Mouse (Mus musculus) cerebellum, adult 2 months (tissue): ENCODE measurements around the gene Pbrm1. TPM values are rescaled to one million over a fixed set of nuclear protein-coding genes. Genes with fewer than 3 reads are reported as not detected.

Experiments
- DNase-seq, 2 experiments: peaks; one replicate each; pipeline ENCODE4 v3.0.0; 2021
- H3K27ac ChIP-seq: fragments of 200-500 bp; 2 replicates; pipeline ENCODE4 v1.5.1; 2012; ENCODE audit warnings: low read length, control low read depth, inconsistent platforms; ENCODE audit not compliant: insufficient read depth
- H3K27me3 ChIP-seq: fragments of 200-500 bp; 2 replicates; pipeline ENCODE4 v1.6.1; 2012; ENCODE audit warnings: inconsistent platforms, mild to moderate bottlenecking, low read length, moderate library complexity; ENCODE audit not compliant: control insufficient read depth, insufficient read depth
- H3K4me1 ChIP-seq: fragments of 200-500 bp; 2 replicates; pipeline ENCODE4 v1.6.1; 2011; ENCODE audit warnings: low read length; ENCODE audit not compliant: control insufficient read depth, insufficient read depth
- H3K4me3 ChIP-seq: fragments of 200-500 bp; replicated peaks from 2 replicates; pipeline ENCODE3; 2011; ENCODE audit warnings: mild to moderate bottlenecking, low read depth, low read length, control low read depth; ENCODE audit not compliant: insufficient read depth
- CTCF ChIP-seq: fragments of 200-500 bp; IDR thresholded peaks from 2 replicates; pipeline ENCODE4 v1.5.1; 2011; ENCODE audit warnings: low read depth, mild to moderate bottlenecking, control low read depth, low read length, moderate library complexity, borderline replicate concordance; ENCODE audit not compliant: insufficient read depth
- POLR2A ChIP-seq: fragments of 200-500 bp; IDR thresholded peaks from 2 replicates; pipeline ENCODE4 v1.6.1; 2011; ENCODE audit warnings: low read length, control low read depth, borderline replicate concordance; ENCODE audit not compliant: insufficient read depth
- WGBS: fragments of 180-500 bp; shearing (Covaris S2); methylation state at CpG from one replicate; pipeline ENCODE4 v1.1.7; 2018; 5-methylcytosine and 5-hydroxymethylcytosine counted together
- polyA plus RNA-seq: library from polyadenylated mRNA; depleted of rRNA; stranded (reverse); fragments of >200 nt; gene quantifications from 2 replicates; pipeline ENCODE4 v1.2.3, GENCODE M21; 2012

Gene Pbrm1
- polyA plus RNA-seq, 1 experiment, result 22.2 TPM

DNA sequence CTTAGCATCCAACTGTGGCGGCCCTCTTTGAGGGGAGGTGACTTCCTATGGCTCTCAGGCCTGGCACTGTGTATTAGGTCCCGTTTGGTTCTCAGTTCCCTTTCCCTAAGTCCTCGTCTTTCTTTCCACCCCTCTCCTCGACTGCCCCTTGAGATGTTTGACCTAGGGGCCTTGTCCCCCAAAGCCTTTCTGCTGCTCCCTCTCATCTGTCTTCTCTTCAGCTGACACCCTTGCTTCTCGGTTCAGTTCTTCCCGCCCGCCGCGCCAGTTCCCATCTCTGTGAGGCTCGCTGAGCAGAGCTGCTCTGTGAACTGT, 118.3 kb downstream of the Pbrm1 start:
- WGBS, result 82% methylated on average over 10 of the region's 10 CpGs
- peaks cover 4% of the 10 kb centered on the region; the same call in 1 of the 2 replicates for H3K4me1 ChIP-seq
- no peak for TF ChIP-seq POLR2A
- no peaks in the 10 kb centered on the region for H3K27me3 ChIP-seq
- peak in 1 of 2 experiments; percentile 9 for DNase-seq
- H3K27ac ChIP-seq, result no peak overlapping the region
- H3K4me3 ChIP-seq, result no peak overlapping the region

DNA sequence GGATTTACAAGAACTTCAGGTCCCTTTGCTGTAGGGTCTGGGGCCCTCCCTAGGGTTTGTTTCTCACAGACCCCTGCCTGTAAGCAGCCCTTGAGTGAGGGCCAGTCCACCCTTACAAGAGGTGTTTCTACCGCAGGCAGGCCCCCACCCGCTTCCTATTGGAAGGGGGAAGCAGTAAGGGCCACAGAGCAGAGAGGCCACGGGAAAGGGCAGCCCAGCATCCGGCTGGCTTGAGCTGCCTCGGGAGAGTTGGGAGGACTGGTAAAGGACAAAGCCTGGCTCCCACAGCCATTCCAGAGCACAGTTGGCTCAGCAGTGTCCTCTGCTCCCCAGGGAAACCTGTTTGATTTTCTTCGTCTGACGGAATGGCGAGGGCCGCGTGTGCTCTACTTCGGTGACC, 118.9 kb downstream of the Pbrm1 start:
- peak overlapping the region; percentile 36 for H3K4me3 ChIP-seq
- H3K27me3 ChIP-seq, result no peaks in the 10 kb centered on the region
- TF ChIP-seq CTCF (no peak), POLR2A (no peak)
- H3K27ac ChIP-seq, result no peak overlapping the region
- WGBS, result 32% methylated on average over 11 of the region's 11 CpGs
- DNase-seq, result no peak
- peaks cover 4% of the 10 kb centered on the region; the same call in 1 of the 2 replicates for H3K4me1 ChIP-seq

DNA sequence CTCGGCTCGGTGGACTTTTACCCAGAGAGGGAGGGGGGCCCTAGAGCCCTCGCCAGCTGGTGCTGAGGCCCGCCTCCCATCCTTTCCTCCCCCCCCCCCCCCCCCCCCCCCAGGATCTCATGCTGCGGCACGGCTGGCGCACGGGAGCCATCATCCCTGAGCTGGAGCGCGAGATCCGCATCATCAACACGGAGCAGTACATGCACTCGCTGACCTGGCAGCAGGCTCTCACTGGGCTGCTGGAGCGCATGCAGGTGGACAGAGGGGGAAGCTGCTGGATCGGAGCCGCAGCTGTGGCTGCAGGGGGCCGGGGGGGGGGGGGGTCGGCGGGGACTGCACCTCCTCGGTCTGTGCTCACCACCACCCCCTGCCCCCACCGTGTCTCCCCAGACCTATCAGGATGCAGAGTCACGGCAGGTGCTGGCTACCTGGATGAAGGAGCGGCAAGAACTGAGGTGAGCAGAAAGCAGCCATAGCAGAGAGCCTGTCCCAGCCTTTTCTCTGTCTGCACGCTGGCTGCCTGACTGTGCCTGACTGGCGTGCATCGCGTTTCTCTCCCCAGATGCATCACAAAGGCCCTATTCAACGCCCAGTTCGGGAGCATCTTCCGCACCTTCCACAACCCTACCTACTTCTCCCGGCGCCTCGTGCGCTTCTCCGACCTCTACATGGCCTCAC, 119.4 kb downstream of the Pbrm1 start:
- peak overlapping the region; percentile 36 for H3K4me3 ChIP-seq
- 41% methylated on average over 33 of the region's 35 CpGs for WGBS
- H3K4me1 ChIP-seq, result peaks cover 4% of the 10 kb centered on the region; the same call in 1 of the 2 replicates
- DNase-seq, result peak; percentile 36 to 53
- no peaks in the 10 kb centered on the region for H3K27me3 ChIP-seq
- TF ChIP-seq CTCF (no peak), POLR2A (no peak)
- no peak overlapping the region for H3K27ac ChIP-seq

DNA sequence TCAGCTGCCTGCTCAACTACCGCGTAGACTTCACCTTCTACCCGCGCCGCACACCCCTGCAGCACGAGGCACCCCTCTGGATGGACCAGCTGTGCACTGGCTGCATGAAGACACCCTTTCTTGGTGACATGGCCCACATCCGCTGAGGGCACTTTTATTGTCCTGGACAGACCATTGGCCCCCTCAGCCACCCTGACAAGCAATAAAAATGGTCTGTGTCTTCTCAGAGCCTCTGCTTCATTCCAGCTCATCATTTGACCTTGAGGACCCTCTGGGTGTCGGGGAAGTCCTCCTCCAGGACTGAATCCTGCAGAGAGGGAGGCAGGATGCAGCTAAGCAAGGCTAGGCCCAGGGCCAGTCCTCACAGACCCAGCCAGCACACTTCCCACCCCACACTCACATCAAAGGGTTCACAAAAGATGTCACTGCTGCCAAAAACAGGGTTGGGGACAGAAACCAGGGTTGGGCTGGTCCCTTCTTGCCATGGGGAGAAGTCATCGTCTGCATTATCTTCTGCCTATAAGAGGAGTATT, 120.0 kb downstream of the Pbrm1 start:
- Histone ChIP-seq H3K4me3 (no peak overlapping the region), H3K27ac (no peak overlapping the region), H3K27me3 (no peaks in the 10 kb centered on the region), H3K4me1 (peaks cover 4% of the 10 kb centered on the region; the same call in 1 of the 2 replicates)
- TF ChIP-seq CTCF (no peak), POLR2A (no peak)
- no peak for DNase-seq
- 88% methylated on average over 9 of the region's 9 CpGs for WGBS

DNA sequence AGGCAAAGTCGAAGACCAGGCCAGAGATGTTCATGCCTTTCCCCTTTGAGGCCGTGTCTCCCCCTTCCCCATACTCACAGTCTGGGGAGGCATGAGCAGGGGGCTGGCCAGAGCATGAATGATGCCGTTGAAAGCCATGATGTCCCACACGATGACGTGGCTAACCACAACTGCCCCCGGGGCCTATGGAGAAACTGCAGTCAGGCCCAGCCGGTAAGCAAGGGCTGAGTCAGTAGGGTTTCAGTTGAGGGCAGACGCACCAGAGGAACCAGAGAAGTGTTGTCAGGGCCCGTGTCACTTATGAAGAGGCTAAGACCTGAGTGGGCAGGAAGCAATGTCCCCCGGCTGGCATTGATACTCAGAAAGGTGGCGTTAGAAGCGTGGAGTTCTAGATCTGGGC, 120.7 kb downstream of the Pbrm1 start:
- Histone ChIP-seq H3K27me3 (no peaks in the 10 kb centered on the region), H3K27ac (no peak overlapping the region), H3K4me1 (peaks cover 4% of the 10 kb centered on the region; the same call in 1 of the 2 replicates), H3K4me3 (no peak overlapping the region)
- DNase-seq, result no peak
- no peak for TF ChIP-seq POLR2A
- no peak for TF ChIP-seq CTCF
- 91% methylated on average over 12 of the region's 12 CpGs for WGBS

DNA sequence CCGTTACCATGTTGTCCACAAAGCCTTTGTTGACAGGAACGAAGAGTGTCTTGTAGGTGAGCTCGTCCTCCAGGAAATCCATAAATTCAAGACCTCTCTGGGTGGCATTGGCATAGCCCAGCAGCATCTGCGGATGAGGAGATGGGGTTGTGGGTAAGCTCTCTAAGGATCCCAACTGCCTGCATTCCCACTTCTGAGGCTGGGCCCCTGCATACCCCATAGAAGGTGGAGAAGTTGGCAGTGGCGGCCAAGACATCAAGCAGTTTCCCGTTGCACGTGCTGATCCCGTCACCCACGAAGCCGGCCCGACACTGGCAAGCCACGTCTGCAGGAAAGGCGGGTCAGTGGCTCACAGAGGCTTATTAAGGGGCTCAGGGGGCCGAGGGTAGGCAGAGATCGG, 121.2 kb downstream of the Pbrm1 start:
- Histone ChIP-seq H3K27ac (no peak overlapping the region), H3K4me3 (no peak overlapping the region), H3K4me1 (peaks cover 4% of the 10 kb centered on the region; the same call in 1 of the 2 replicates), H3K27me3 (no peaks in the 10 kb centered on the region)
- 84% methylated on average over 15 of the region's 15 CpGs for WGBS
- TF ChIP-seq POLR2A (no peak), CTCF (no peak)
- DNase-seq, result no peak

DNA sequence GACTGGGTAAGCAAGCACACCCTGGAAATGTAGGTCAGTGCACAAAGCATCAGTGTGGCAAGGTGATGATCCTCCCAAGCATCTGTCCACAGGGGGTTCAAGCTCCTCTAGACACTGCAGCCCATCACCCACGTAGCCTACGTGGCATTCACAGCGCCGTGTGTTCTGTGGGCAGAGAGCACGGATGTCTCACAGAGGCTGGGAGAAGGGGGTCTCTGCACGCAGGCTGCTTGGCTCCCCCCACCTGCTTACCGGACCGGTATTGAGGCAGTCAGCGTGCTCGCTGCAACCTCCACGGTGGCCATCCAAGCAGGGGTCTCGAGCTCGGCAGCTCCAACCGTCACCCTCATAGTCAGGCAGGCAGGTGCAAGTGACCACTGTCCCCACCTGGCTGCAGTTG, 122.1 kb downstream of the Pbrm1 start:
- Histone ChIP-seq H3K4me3 (no peak overlapping the region), H3K27ac (no peak overlapping the region), H3K27me3 (no peaks in the 10 kb centered on the region), H3K4me1 (peaks cover 4% of the 10 kb centered on the region; the same call in 1 of the 2 replicates)
- DNase-seq, result no peak
- TF ChIP-seq CTCF (no peak), POLR2A (no peak)
- WGBS, result 92% methylated on average over 14 of the region's 14 CpGs

DNA sequence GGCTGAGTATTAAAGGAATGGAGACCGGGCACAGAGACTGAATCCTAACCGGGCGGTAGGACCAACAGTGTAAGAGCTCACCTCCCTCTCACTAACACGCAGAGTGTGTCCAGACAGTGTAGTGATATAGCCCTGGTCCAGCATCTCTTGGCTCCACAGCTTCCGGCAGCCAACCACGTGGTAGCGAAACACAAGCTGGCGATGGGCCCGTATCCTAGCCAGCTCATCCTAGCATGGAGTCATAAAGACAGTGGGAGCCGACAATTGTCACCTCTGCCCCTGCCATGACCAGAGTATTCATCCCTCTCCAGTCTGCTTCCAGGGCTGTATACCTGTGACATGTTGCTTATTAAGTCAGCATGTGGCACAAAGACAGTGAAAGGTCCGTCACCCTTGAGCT, 126.8 kb downstream of the Pbrm1 start:
- H3K4me1 ChIP-seq, result no peaks in the 10 kb centered on the region
- H3K4me3 ChIP-seq, result no peak overlapping the region
- 56% methylated on average over 11 of the region's 11 CpGs for WGBS
- no peak overlapping the region for H3K27ac ChIP-seq
- H3K27me3 ChIP-seq, result no peaks in the 10 kb centered on the region
- TF ChIP-seq CTCF, result no peak
- TF ChIP-seq POLR2A, result no peak
- no peak for DNase-seq
